Mouse (Mus musculus): Measurements from ENCODE around the gene Tm9sf1. TPM values are rescaled to one million over a fixed set of nuclear protein-coding genes. Genes with fewer than 3 reads are reported as not detected.

Tm9sf1 gene
- 109 and 110 TPM in 2 replicates for polyA plus RNA-seq (2012; rRNA removed)

DNA sequence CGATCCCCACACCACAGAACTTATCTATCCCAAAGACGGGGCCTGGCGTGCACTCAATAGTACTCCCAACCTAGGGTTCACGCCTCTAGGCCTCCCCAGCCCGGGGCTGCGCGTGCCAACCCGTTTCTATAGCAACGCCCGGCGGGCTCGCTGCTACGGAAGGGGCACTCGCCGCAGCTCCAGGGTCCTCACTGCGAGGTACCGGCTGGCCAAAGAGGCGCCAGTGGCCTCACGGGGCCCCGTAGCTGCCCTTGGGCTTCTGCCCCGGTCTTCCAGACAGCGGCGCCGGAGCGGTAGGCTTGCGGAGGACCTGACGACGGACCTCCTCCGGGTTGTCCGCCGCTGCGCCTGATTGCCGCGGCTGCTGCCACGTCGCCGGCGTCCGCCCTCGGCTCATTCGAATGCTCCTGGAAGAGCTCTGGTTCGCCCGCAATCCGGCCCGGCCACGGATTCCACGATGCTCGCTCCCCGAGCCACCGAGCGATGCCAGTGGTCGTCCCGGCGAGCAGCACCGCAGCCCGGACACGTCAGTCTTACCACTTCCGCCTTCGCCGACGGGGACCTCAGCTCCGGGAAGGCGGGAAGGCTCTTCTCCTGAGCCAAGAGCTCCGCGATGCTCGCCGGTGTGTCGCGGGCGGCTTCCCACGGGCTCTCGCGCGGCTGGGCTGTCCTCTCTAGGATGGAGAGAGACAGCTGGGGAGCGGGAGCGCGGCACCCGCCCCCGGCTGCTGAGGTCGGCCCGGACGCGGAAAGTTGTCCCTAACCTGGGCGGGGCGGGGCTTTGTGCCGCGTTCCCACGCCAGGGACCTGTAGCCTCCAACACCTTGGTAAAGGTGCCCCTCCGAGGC lies at the start of gene Tm9sf1:
TSS of gene Tm9sf1 (minus strand) at position 747 of the 848 bp plus-strand sequence.
- H3K27ac ChIP-seq (ENCODE audit: insufficient read depth, low read depth, low read length) = peak within 1 kb of the TSS; percentile 99
- DNase-seq = peak; percentile 91
- peak; percentile 41 for TF ChIP-seq POLR2A (IDR thresholded peaks at IDR 0.05; ENCODE audit: low read depth, low read length)
- TF ChIP-seq CTCF (conservative IDR thresholded peaks at IDR 0.05; ENCODE audit: insufficient read depth, insufficient read length, low read depth, low read length) = no peak
- H3K36me3 ChIP-seq (ENCODE audit: control insufficient read depth, insufficient read depth, low read length) = no peaks in the 10 kb centered on the region
- WGBS = under 1% methylated on average over 89 of the region's 89 CpGs
- peaks cover 18% of the 10 kb centered on the region for H3K4me1 ChIP-seq (ENCODE audit: control insufficient read depth, insufficient read depth, low read length)
- H3K4me3 ChIP-seq (ENCODE audit: insufficient read depth, low read depth, low read length) = peak within 1 kb of the TSS; percentile 98
- H3K27me3 ChIP-seq (replicated peaks; ENCODE audit: control insufficient read depth, insufficient read depth, low read length) = no peaks in the 10 kb centered on the region

DNA sequence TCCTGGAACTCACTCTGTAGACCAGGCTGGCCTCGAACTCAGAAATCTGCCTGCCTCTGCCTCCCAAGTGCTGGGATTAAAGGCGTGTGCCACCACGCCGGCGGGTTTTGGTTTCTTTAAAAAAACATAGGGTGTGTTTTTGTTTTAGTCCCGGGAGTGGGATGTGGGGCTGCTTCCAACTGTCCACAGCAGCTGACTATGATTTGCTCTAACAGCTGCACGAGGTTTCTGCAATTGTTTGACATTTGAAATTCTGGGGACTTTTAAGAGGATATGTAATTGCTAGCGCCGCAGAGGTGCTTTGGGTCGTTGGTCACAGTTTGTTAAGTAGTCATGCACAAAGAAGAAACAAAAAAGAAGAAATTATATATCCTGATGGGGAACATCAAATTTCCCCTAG lies 45.8 kb upstream of the Tm9sf1 start:
- WGBS = 45% methylated on average over 10 of the region's 10 CpGs
- H3K4me3 ChIP-seq (ENCODE audit: insufficient read depth, low read depth, low read length) = no peak overlapping the region
- H3K36me3 ChIP-seq (ENCODE audit: control insufficient read depth, insufficient read depth, low read length) = no peaks in the 10 kb centered on the region
- no peaks in the 10 kb centered on the region for H3K4me1 ChIP-seq (ENCODE audit: control insufficient read depth, insufficient read depth, low read length)
- TF ChIP-seq CTCF (conservative IDR thresholded peaks at IDR 0.05; ENCODE audit: insufficient read depth, insufficient read length, low read depth, low read length) (no peak), POLR2A (IDR thresholded peaks at IDR 0.05; ENCODE audit: low read depth, low read length) (no peak)
- H3K27me3 ChIP-seq (replicated peaks; ENCODE audit: control insufficient read depth, insufficient read depth, low read length) = no peaks in the 10 kb centered on the region
- no peak overlapping the region for H3K27ac ChIP-seq (ENCODE audit: insufficient read depth, low read depth, low read length)
- DNase-seq = no peak

DNA sequence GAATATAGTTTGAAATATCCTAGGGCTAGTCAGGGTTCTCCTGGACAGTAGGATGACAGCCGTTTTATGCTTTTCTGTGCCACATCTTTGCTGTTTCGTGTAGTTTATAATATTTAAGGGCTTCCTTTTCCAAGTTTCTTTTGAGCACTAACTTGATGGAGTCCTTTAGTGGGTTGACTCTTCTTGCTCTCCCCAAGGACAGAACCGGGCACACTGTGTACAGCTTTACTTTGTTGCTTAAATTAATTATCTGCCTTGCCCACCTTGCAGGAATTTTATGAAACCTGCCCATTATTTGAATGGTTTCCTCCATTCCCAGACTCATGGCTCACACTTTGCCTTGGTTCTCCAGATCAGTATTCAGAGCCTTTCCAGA lies 38.5 kb upstream of the Tm9sf1 start:
- Histone ChIP-seq H3K27me3 (replicated peaks; ENCODE audit: control insufficient read depth, insufficient read depth, low read length) (no peaks in the 10 kb centered on the region), H3K4me1 (ENCODE audit: control insufficient read depth, insufficient read depth, low read length) (peaks cover 2% of the 10 kb centered on the region; the same call in 1 of the 2 replicates), H3K36me3 (ENCODE audit: control insufficient read depth, insufficient read depth, low read length) (no peaks in the 10 kb centered on the region), H3K4me3 (ENCODE audit: insufficient read depth, low read depth, low read length) (peak overlapping the region; percentile 70), H3K27ac (ENCODE audit: insufficient read depth, low read depth, low read length) (0 out of 2 replicates have a peak overlapping the region, but pooled peaks have one; percentile 43)
- DNase-seq = no peak
- TF ChIP-seq CTCF (conservative IDR thresholded peaks at IDR 0.05; ENCODE audit: insufficient read depth, insufficient read length, low read depth, low read length) (no peak), POLR2A (IDR thresholded peaks at IDR 0.05; ENCODE audit: low read depth, low read length) (no peak)
- 6% methylated on average over 3 of the region's 3 CpGs for WGBS

DNA sequence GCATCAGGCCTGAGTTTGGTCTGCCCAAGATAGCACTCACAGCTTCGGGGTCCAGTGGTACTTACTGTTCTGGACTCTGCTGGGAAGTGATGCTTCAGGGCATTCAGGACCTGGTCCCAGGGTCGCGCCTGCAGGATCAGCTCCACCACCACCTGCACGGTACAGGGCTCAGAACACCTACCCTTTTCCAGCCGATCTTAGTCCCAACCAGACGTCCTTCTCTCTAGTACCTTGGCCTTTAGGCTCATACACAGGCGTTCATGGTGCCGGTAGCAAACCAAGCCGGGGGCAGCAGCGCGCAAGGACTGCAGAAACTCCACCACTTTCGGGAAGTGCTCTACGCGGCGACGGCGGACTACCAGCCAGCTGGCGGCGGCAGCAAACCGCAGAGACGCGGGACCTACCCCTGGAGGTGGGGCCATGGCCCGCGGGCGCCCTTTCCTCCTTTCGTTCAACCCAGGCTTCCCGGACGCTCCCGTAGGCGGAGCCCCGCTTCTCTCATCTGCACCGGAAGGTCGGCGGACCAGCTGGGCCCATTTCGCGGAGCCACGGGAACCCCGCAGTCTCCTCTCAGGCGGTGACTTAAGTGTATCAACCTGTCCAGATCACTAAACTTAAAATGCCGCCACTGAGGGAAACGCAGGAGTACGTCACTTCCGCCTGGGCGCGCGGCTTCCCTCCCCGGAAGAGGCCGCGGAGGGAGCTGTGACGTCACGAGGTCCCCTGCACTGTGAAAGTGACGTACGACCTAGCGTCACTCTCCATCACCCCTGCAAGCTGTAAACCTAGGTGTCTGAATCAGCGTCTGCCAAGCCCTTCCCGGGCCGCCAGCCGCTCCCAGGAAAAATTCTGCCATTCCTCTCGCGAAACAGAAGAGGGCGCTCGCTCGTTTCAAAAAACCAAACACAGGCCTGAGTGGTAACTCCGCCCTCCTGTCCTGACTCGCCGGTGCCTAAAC lies 37.8 kb upstream of the Tm9sf1 start, which contains the start of gene Tinf2:
TSS of gene Tinf2 (minus strand) at position 661 of the 958 bp plus-strand sequence.
- no peaks in the 10 kb centered on the region for H3K36me3 ChIP-seq (ENCODE audit: control insufficient read depth, insufficient read depth, low read length)
- peak within 1 kb of the TSS; percentile 43; the same call in 1 of the 2 replicates for H3K27ac ChIP-seq (ENCODE audit: insufficient read depth, low read depth, low read length)
- peak within 1 kb of the TSS; percentile 70 for H3K4me3 ChIP-seq (ENCODE audit: insufficient read depth, low read depth, low read length)
- TF ChIP-seq POLR2A (IDR thresholded peaks at IDR 0.05; ENCODE audit: low read depth, low read length) (no peak), CTCF (conservative IDR thresholded peaks at IDR 0.05; ENCODE audit: insufficient read depth, insufficient read length, low read depth, low read length) (peak; percentile 78)
- no peaks in the 10 kb centered on the region for H3K27me3 ChIP-seq (replicated peaks; ENCODE audit: control insufficient read depth, insufficient read depth, low read length)
- under 1% methylated on average over 66 of the region's 66 CpGs for WGBS
- peaks cover 2% of the 10 kb centered on the region; the same call in 1 of the 2 replicates for H3K4me1 ChIP-seq (ENCODE audit: control insufficient read depth, insufficient read depth, low read length)
- peak; percentile 97 for DNase-seq

DNA sequence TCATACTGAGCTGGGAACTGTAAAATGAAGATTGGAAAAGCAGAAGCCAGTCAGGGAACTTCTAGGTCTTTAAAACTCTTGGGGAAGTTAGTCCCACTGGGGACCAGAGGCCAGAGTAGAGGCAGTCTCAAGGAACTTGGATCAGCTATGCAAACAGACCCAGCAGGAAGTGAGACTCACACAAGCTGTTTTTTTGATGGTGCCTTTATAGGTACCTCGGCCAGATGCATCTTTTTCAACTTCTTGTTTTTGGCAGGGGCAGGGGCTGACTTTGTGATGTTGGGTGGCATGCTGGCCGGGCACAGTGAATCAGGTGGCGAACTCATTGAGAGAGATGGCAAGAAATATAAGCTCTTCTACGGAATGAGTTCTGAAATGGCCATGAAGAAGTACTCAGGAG lies 34.0 kb upstream of the Tm9sf1 start:
- no peak overlapping the region for H3K4me3 ChIP-seq (ENCODE audit: insufficient read depth, low read depth, low read length)
- TF ChIP-seq CTCF (conservative IDR thresholded peaks at IDR 0.05; ENCODE audit: insufficient read depth, insufficient read length, low read depth, low read length) (no peak), POLR2A (IDR thresholded peaks at IDR 0.05; ENCODE audit: low read depth, low read length) (no peak)
- no peak overlapping the region for H3K27ac ChIP-seq (ENCODE audit: insufficient read depth, low read depth, low read length)
- WGBS = 87% methylated on average over 4 of the region's 4 CpGs
- DNase-seq = no peak
- no peaks in the 10 kb centered on the region for H3K36me3 ChIP-seq (ENCODE audit: control insufficient read depth, insufficient read depth, low read length)
- peaks cover 5% of the 10 kb centered on the region; the same call in 1 of the 2 replicates for H3K4me1 ChIP-seq (ENCODE audit: control insufficient read depth, insufficient read depth, low read length)
- H3K27me3 ChIP-seq (replicated peaks; ENCODE audit: control insufficient read depth, insufficient read depth, low read length) = no peaks in the 10 kb centered on the region

DNA sequence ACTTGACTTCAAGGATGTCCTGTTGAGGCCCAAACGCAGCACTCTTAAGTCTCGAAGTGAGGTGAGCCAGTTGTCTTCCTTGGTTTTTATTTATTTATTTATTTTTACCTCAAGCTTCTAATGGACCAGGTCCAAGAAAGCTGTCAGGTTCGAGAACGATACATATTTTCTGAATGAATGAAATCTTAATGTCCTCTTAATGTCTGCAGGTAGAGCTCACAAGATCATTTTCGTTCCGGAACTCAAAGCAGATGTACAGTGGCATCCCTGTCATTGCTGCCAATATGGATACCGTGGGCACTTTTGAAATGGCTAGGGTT lies 29.1 kb upstream of the Tm9sf1 start:
- Histone ChIP-seq H3K27me3 (replicated peaks; ENCODE audit: control insufficient read depth, insufficient read depth, low read length) (no peaks in the 10 kb centered on the region), H3K36me3 (ENCODE audit: control insufficient read depth, insufficient read depth, low read length) (no peaks in the 10 kb centered on the region), H3K4me1 (ENCODE audit: control insufficient read depth, insufficient read depth, low read length) (peaks cover 6% of the 10 kb centered on the region; the same call in 1 of the 2 replicates), H3K4me3 (ENCODE audit: insufficient read depth, low read depth, low read length) (peak overlapping the region; percentile 44), H3K27ac (ENCODE audit: insufficient read depth, low read depth, low read length) (no peak overlapping the region; the same call in 1 of the 2 replicates)
- no peak for DNase-seq
- TF ChIP-seq POLR2A (IDR thresholded peaks at IDR 0.05; ENCODE audit: low read depth, low read length) (no peak), CTCF (conservative IDR thresholded peaks at IDR 0.05; ENCODE audit: insufficient read depth, insufficient read length, low read depth, low read length) (no peak)
- 71% methylated on average over 7 of the region's 7 CpGs for WGBS

Data from kidney, adult 2 months (tissue).